Mouse (Mus musculus) CH12.LX (cell line): ENCODE measurements around the gene Ffar1. TPM values are rescaled to one million over a fixed set of nuclear protein-coding genes. Genes with fewer than 3 reads are reported as not detected.

ENCODE experiments used
- DNase-seq: peaks from one replicate; pipeline ENCODE4 v3.0.0-alpha.2; 2013; ENCODE audit errors: extremely low read depth
- H3K27ac ChIP-seq: 2 replicates; pipeline ENCODE4 v1.5.1; 2012; ENCODE audit warnings: low read depth, mild to moderate bottlenecking, control low read depth, moderate library complexity; ENCODE audit not compliant: insufficient read depth
- H3K27me3 ChIP-seq: replicated peaks from 2 replicates; pipeline ENCODE3; 2012; ENCODE audit warnings: inconsistent platforms
- H3K36me3 ChIP-seq, 2 experiments: replicated peaks in 1 of 2; 2 replicates each; pipeline versions ENCODE3 to v1.6.1; 2012; ENCODE audit warnings: inconsistent platforms in 1 of 2, low read length in 1 of 2, mild to moderate bottlenecking in 1 of 2, mixed read lengths in 1 of 2, moderate library complexity in 1 of 2; ENCODE audit not compliant: control insufficient read depth in 1 of 2, insufficient read depth in 1 of 2
- H3K4me1 ChIP-seq, 2 experiments: 2 replicates each; pipeline ENCODE4 v1.6.1; 2012; ENCODE audit warnings: inconsistent platforms in 1 of 2, moderate library complexity in 1 of 2; ENCODE audit not compliant: insufficient read depth in 2 of 2, control insufficient read depth in 1 of 2
- H3K4me2 ChIP-seq: 2 replicates; pipeline ENCODE4 v1.6.1; 2012; ENCODE audit warnings: low read depth, mild to moderate bottlenecking, control low read depth; ENCODE audit not compliant: poor library complexity, insufficient read depth, severe bottlenecking
- H3K4me3 ChIP-seq, 3 experiments: fragments of 150-350 bp in 1 of 3; sonication (generic) in 1 of 3; replicated peaks in 1 of 3; 2 replicates each; pipeline versions ENCODE3 to v1.5.1; 2011 to 2012; ENCODE audit warnings: low read depth in 2 of 3, low read length in 2 of 3, mild to moderate bottlenecking in 2 of 3, moderate library complexity in 2 of 3, control low read depth in 1 of 3, improper control_type of control experiment in 1 of 3, inconsistent platforms in 1 of 3, mixed read lengths in 1 of 3; ENCODE audit not compliant: poor library complexity in 1 of 3
- H3K79me2 ChIP-seq: replicated peaks from 2 replicates; pipeline ENCODE4 v1.6.1; 2012; ENCODE audit warnings: mild to moderate bottlenecking, moderate library complexity; ENCODE audit not compliant: control insufficient read depth, poor library complexity, insufficient read depth, severe bottlenecking; ENCODE audit errors: extremely low read depth
- H3K9ac ChIP-seq: 2 replicates; pipeline ENCODE4 v1.6.1; 2012; ENCODE audit warnings: low read depth, mild to moderate bottlenecking, control low read depth, moderate library complexity; ENCODE audit not compliant: insufficient read depth
- H3K9me3 ChIP-seq: replicated peaks from 2 replicates; pipeline ENCODE3; 2012; ENCODE audit warnings: low read length, inconsistent platforms, mixed read lengths
- BHLHE40 ChIP-seq: IDR thresholded peaks from 2 replicates; pipeline ENCODE4 v1.6.1; 2011; ENCODE audit warnings: mild to moderate bottlenecking, low read depth, low read length, improper control_type of control experiment
- CHD2 ChIP-seq: IDR thresholded peaks from 2 replicates; pipeline ENCODE4 v1.6.1; 2011; ENCODE audit warnings: low read length, improper control_type of control experiment
- CTCF ChIP-seq, 2 experiments: IDR thresholded peaks in 1 of 2; conservative IDR thresholded peaks in 1 of 2; 2 replicates each; pipeline ENCODE4 v1.5.1; 2011 to 2012; ENCODE audit warnings: low read depth in 2 of 2, low read length in 2 of 2, improper control_type of control experiment in 1 of 2, inconsistent platforms in 1 of 2, mild to moderate bottlenecking in 1 of 2, moderate library complexity in 1 of 2
- ELF1 ChIP-seq: IDR thresholded peaks from 2 replicates; pipeline ENCODE4 v1.6.1; 2014; ENCODE audit warnings: low read depth, mild to moderate bottlenecking, inconsistent platforms, low read length, improper control_type of control experiment
- EP300 ChIP-seq: IDR thresholded peaks from 2 replicates; pipeline ENCODE4 v1.6.1; 2011; ENCODE audit warnings: low read length, improper control_type of control experiment
- ETS1 ChIP-seq: conservative IDR thresholded peaks from 2 replicates; pipeline ENCODE4 v1.6.1; 2012; ENCODE audit warnings: low read depth, mild to moderate bottlenecking, inconsistent platforms, low read length, improper control_type of control experiment, moderate library complexity
- GABPA ChIP-seq: IDR thresholded peaks from 2 replicates; pipeline ENCODE4 v1.6.1; 2012; ENCODE audit warnings: low read depth, low read length, improper control_type of control experiment, inconsistent platforms; ENCODE audit not compliant: insufficient replicate concordance
- HCFC1 ChIP-seq: IDR thresholded peaks from 2 replicates; pipeline ENCODE4 v1.6.1; 2012; ENCODE audit warnings: low read depth, mild to moderate bottlenecking, inconsistent platforms, low read length, improper control_type of control experiment
- IRF4 ChIP-seq: IDR thresholded peaks from 2 replicates; pipeline ENCODE4 v1.6.1; 2014; ENCODE audit warnings: low read depth, mild to moderate bottlenecking, inconsistent platforms, low read length, improper control_type of control experiment
- JUN ChIP-seq: IDR thresholded peaks from 2 replicates; pipeline ENCODE4 v1.6.1; 2011; ENCODE audit warnings: low read depth, mild to moderate bottlenecking, low read length, improper control_type of control experiment, moderate library complexity; ENCODE audit not compliant: insufficient read depth
- MAFK ChIP-seq: IDR thresholded peaks from 2 replicates; pipeline ENCODE4 v1.6.1; 2011; ENCODE audit warnings: low read length, improper control_type of control experiment; ENCODE audit not compliant: insufficient replicate concordance
- MAX ChIP-seq: IDR thresholded peaks from 2 replicates; pipeline ENCODE4 v1.6.1; 2011; ENCODE audit warnings: low read length, improper control_type of control experiment
- MAZ ChIP-seq: IDR thresholded peaks from 2 replicates; pipeline ENCODE4 v1.6.1; 2012; ENCODE audit warnings: low read depth, mild to moderate bottlenecking, inconsistent platforms, low read length, improper control_type of control experiment, moderate library complexity
- MEF2A ChIP-seq: IDR thresholded peaks from 2 replicates; pipeline ENCODE4 v1.6.1; 2014; ENCODE audit warnings: low read depth, mild to moderate bottlenecking, inconsistent platforms, low read length, improper control_type of control experiment, borderline replicate concordance
- MXI1 ChIP-seq: IDR thresholded peaks from 2 replicates; pipeline ENCODE4 v1.6.1; 2011; ENCODE audit warnings: mild to moderate bottlenecking, low read depth, low read length, improper control_type of control experiment
- MYC ChIP-seq: IDR thresholded peaks from 2 replicates; pipeline ENCODE4 v1.6.1; 2011; ENCODE audit warnings: low read depth, mild to moderate bottlenecking, improper control_type of control experiment, low read length
- NELFE ChIP-seq: IDR thresholded peaks from 2 replicates; pipeline ENCODE4 v1.6.1; 2011; ENCODE audit warnings: low read depth, low read length, improper control_type of control experiment
- PAX5 ChIP-seq: IDR thresholded peaks from 2 replicates; pipeline ENCODE4 v1.6.1; 2012; ENCODE audit warnings: low read length, inconsistent platforms, mixed read lengths
- POLR2A ChIP-seq: IDR thresholded peaks from 2 replicates; pipeline ENCODE4 v1.6.1; 2011; ENCODE audit warnings: low read depth, mild to moderate bottlenecking, improper control_type of control experiment, low read length
- RAD21 ChIP-seq: IDR thresholded peaks from 2 replicates; pipeline ENCODE4 v1.6.1; 2011; ENCODE audit warnings: low read depth, mild to moderate bottlenecking, low read length, improper control_type of control experiment, moderate library complexity
- RCOR1 ChIP-seq: conservative IDR thresholded peaks from 2 replicates; pipeline ENCODE4 v1.6.1; 2012; ENCODE audit warnings: low read depth, mild to moderate bottlenecking, inconsistent platforms, low read length, improper control_type of control experiment
- SIN3A ChIP-seq: IDR thresholded peaks from 2 replicates; pipeline ENCODE4 v1.6.1; 2012; ENCODE audit warnings: low read length, improper control_type of control experiment, inconsistent platforms
- TCF12 ChIP-seq: IDR thresholded peaks from 2 replicates; pipeline ENCODE4 v1.6.1; 2014; ENCODE audit warnings: low read depth, mild to moderate bottlenecking, inconsistent platforms, low read length, improper control_type of control experiment
- USF2 ChIP-seq: conservative IDR thresholded peaks from 2 replicates; pipeline ENCODE4 v1.6.1; 2011; ENCODE audit warnings: low read depth, low read length, improper control_type of control experiment
- ZKSCAN1 ChIP-seq: IDR thresholded peaks from 2 replicates; pipeline ENCODE4 v1.6.1; 2012; ENCODE audit warnings: low read depth, inconsistent platforms, low read length, improper control_type of control experiment, borderline replicate concordance
- ZNF384 ChIP-seq: IDR thresholded peaks from 2 replicates; pipeline ENCODE4 v1.6.1; 2012; ENCODE audit warnings: low read depth, low read length, improper control_type of control experiment, inconsistent platforms
- dilution Hi-C: fragments of 300-500 bp; cut with MboI; formaldehyde crosslinking; loops from 2 replicates; pipeline ENCODE4 v1.14.3; 2020; ENCODE audit warnings: low sequenced_read_pairs; ENCODE audit not compliant: extremely low pct_unique_long_range_greater_than_20kb, extremely low pct_ligation_motif_present
- in situ Hi-C: fragments of 300-500 bp; cut with MboI; formaldehyde crosslinking; loops from 3 replicates; pipeline ENCODE4 v1.14.3; 2019; ENCODE audit warnings: low sequenced_read_pairs, low pct_ligation_motif_present, low pct_unique_long_range_greater_than_20kb, mixed read lengths
- polyA plus RNA-seq: library from polyadenylated mRNA; unstranded; fragments of >175 nt; gene quantifications from 2 replicates; pipeline ENCODE4 v1.2.1, GENCODE M21; 2012; ENCODE audit warnings: low read depth; ENCODE audit not compliant: insufficient read length
- total RNA-seq, 2 experiments: library from RNA; depleted of rRNA; stranded (reverse); fragments of 300-350 nt in 1 of 2; fragments of >200 nt in 1 of 2; gene quantifications; 2 replicates each; pipeline ENCODE4 v1.2.3; 2012 to 2014

The Ffar1 gene
- total and polyA plus RNA-seq, 3 experiments = 0.34 to 17.2 (median 1.2) TPM

DNA sequence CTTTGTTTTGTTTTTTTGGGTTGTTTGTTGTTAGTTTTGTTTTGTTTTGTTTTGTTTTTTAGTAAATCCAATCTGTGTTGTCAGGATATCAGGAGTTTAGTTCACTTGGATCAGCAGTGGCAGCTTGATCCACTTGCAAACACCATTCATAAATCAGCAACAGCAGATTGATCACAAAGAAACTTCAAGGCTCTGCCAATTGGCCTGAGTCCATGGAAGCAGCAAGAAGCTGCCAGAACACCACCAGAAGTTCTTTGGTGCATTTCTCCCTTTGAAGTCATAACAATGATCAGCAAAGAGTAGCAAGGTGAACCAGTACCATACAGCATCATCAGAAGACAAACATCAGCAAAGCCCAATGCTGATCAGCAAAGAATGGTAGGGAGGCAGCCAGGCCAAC, 22.7 kb upstream of the Ffar1 start:
- Histone ChIP-seq H3K36me3 (peaks cover 0 to 4% of the 10 kb centered on the region in 2 experiments), H3K27me3 (no peaks in the 10 kb centered on the region), H3K27ac (no peak overlapping the region), H3K4me1 (peaks cover 33 to 65% of the 10 kb centered on the region in 2 experiments), H3K9me3 (peaks cover 10% of the 10 kb centered on the region), H3K79me2 (no peaks in the 10 kb centered on the region), H3K4me3 (no peak overlapping the region), H3K9ac (no peak overlapping the region), H3K4me2 (no peak overlapping the region)
- dilution Hi-C loops = no loop called here
- DNase-seq = no peak
- in situ Hi-C loops = no loop called here
- no peak for TF ChIP-seq MAX
- TF ChIP-seq MYC = no peak
- no peak for TF ChIP-seq ZNF384
- TF ChIP-seq ELF1 = no peak
- TF ChIP-seq ETS1 = no peak
- TF ChIP-seq SIN3A = no peak
- TF ChIP-seq MAZ = no peak
- no peak for TF ChIP-seq NELFE
- no peak for TF ChIP-seq POLR2A

GRCm38 (mm10) chr7:30881367-30881766, 20.0 kb upstream of the Ffar1 start:
- no peaks in the 10 kb centered on the region for H3K27me3 ChIP-seq
- H3K4me3 ChIP-seq = peak overlapping the region in 1 of 3 experiments; percentile 48
- H3K9me3 ChIP-seq = peaks cover 10% of the 10 kb centered on the region
- peaks cover 0 to 25% of the 10 kb centered on the region in 2 experiments for H3K36me3 ChIP-seq
- in situ Hi-C loops (no loop called here), dilution Hi-C loops (no loop called here)
- TF ChIP-seq ELF1 (no peak), PAX5 (no peak), HCFC1 (no peak), TCF12 (peak; percentile 97), EP300 (peak; percentile 93), ZKSCAN1 (no peak), NELFE (no peak), CHD2 (no peak; the same call in 1 of the 2 replicates), RAD21 (no peak), MXI1 (peak; percentile 58; the same call in 1 of the 2 replicates), MAFK (peak; percentile 86), MYC (peak; percentile 84), MEF2A (peak; percentile 89), JUN (peak; percentile 28; the same call in 1 of the 2 replicates), ETS1 (peak; percentile 97), MAX (0 out of 2 replicates have a peak, but pooled peaks have one; percentile 59), BHLHE40 (peak; percentile 97), IRF4 (peak; percentile 89), USF2 (no peak), CTCF (conservative IDR thresholded peaks at IDR 0.05 in 1 of 2, IDR thresholded peaks at IDR 0.05 in 1 of 2; ENCODE audit: low read depth in 2 of 2, low read length in 2 of 2) (no peak), GABPA (no peak), SIN3A (peak; percentile 65; the same call in 1 of the 2 replicates), RCOR1 (0 out of 2 replicates have a peak, but pooled peaks have one; percentile 24)
- no peak overlapping the region for H3K9ac ChIP-seq
- peak overlapping the region; percentile 60; the same call in 1 of the 2 replicates for H3K27ac ChIP-seq
- H3K4me1 ChIP-seq = peaks cover 23 to 59% of the 10 kb centered on the region in 2 experiments
- peak overlapping the region; percentile 39; the same call in 1 of the 2 replicates for H3K4me2 ChIP-seq
- peak; percentile 84 for DNase-seq
- H3K79me2 ChIP-seq = no peaks in the 10 kb centered on the region
